Mouse (Mus musculus) cortical plate, adult 2 months (tissue): ENCODE data around the gene Rnf214.

ENCODE experiments used
- CTCF ChIP-seq: fragments of 200-500 bp; IDR thresholded peaks from 2 replicates; pipeline ENCODE4 v1.5.1; 2011; ENCODE audit warnings: mild to moderate bottlenecking, control low read depth, low read length; ENCODE audit not compliant: insufficient read depth; ENCODE audit errors: extremely low read depth
- POLR2A ChIP-seq: fragments of 200-500 bp; IDR thresholded peaks from 2 replicates; pipeline ENCODE4 v1.6.1; 2011; ENCODE audit warnings: mild to moderate bottlenecking, low read length, control low read depth; ENCODE audit not compliant: insufficient read depth; ENCODE audit errors: extremely low read depth

- TF ChIP-seq POLR2A (no peak), CTCF (no peak)
These were observed 25.2 kb upstream of the Rnf214 start for GRCm38 (mm10) chr9:45931958-45932357.
